Mouse (Mus musculus) adipocyte (in vitro differentiated cells): ENCODE results near the gene Plxnd1.

Experiments
- DNase-seq: peaks from one replicate; pipeline ENCODE4 v3.0.0-alpha.2; 2016; ENCODE audit warnings: low spot score

Gene Plxnd1

DNA sequence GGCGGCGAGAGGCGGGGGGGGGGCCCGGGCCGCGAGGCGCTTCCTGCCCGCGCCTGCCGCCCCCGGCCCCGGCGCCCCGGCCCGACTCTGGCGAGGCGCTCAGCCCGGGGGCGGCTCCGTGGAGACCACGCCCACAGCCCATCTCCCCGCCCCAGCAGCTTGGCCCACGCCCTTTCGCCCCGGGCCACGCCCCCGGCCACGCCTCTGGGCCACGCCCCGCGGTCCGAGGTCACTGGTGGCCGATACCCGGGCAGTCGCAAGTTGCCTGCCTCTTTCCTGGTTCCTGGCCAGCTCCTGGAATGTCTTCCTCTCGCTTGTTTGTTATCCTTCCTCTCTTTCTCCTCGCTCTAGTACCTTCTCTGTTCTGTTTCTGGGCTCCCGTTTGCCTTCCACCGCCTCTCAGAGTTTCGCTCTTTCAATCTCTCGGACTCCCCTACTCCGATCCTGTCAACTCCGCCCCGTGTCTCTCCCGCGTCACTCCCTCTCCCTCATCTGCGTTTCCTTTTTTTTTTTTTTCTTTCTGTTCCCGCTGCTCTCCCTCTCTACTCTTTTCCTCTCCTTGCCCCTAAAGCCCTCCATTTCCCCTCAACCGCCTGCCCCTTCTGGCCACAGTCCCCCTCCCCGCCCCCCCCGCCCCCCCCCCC is at the start of gene Plxnd1:
TSS of gene Plxnd1 (minus strand) at position 129 of the 644 bp plus-strand sequence.
- peak; percentile 95 for DNase-seq

DNA sequence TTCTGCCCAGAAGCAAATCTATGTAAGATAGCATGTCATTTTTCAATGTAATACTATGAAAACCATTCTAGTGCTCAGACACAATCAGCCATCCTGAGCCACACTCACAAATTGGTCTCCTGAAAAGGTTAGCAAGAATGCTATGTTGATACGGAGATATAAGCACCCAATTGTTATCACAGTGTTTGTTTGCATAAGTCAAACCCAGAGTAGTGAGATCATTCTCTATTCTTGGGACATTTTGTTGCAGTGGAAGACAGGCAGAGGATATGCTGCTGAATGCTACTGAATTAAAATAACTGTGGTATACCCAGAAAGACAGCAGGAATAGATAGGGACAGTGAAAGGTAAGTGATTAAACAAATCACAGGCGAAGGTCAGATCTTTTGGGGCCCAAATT is 49.2 kb upstream of the Plxnd1 start:
- no peak for DNase-seq

- DNase-seq: no peak
Measured at GRCm38 (mm10) chr6:116038222-116038621, 43.4 kb upstream of the Plxnd1 start.

GRCm38 (mm10) chr6:116037281-116037831 is 42.6 kb upstream of the Plxnd1 start:
- DNase-seq: no peak

GRCm38 (mm10) chr6:116036555-116036954 is 41.8 kb upstream of the Plxnd1 start:
- no peak for DNase-seq

DNA sequence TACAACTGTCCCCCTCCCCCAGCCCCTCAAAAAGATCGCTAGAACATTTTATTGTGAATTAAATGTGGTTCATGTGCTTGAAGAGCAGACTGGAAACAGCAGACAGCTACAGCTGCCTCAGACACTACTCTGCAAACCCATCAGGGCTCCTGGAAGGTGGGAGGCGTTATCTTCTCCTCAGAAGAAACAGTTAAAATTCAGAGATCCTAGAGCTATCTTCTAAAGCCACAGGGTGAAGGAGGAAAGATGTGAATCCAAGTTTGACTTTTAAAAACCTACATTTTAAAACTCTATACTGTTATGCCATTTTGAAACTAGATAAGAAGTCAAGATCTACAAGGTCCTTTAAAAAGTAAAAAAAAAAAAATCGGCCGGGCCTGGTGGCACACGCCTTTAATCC is 36.2 kb upstream of the Plxnd1 start:
- no peak for DNase-seq

GRCm38 (mm10) chr6:116024666-116025065 is 29.9 kb upstream of the Plxnd1 start:
- no peak for DNase-seq

DNA sequence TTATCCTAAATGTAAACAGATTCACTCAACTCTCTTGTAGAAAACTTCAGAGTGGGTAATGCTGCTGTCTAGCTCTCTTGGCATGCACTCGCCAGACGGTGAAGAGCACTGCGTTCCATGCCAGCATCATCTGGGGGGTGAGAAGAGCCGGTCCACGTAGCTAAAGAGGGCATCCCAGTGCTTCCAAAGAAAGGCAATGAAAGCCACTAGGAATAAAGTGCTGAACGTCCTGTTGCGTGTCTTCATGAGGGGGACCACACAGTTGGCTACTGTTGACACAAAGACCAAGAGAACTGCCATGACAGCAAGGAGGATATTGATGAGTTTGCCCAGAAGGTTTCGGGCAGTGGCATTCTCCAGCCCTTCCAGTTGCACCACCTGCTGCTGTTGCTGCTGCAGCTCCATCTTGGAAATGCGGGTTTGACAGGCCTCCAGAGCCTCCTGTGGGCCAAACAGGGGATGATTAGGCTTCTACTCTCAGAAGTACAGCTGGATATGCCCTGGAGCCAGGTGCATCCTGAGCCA is 27.2 kb upstream of the Plxnd1 start:
- no peak for DNase-seq

- DNase-seq: no peak
Measured at GRCm38 (mm10) chr6:116015902-116016301, 21.1 kb upstream of the Plxnd1 start.

- no peak for DNase-seq
Measured at GRCm38 (mm10) chr6:116014111-116014510, 19.3 kb upstream of the Plxnd1 start.

DNA sequence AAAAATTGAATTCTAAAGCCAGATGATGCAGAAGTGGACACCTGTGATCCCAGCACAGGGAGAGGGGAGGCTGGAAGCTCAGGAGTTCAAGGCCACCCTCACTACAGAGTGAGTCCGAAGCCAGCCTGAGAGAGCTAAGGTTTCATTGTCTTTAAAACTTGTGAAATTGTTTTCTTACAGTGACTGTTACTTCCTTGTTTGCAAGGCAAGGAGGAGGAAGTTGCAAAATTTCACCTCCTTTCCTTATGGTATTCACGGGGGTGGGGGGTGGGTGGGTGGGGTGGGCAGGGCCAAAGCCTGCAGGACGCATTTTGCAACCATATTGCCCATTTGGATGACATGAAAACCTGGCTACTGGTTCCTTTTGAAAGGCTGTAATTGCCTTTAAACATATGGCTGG is 18.9 kb upstream of the Plxnd1 start:
- no peak for DNase-seq

DNA sequence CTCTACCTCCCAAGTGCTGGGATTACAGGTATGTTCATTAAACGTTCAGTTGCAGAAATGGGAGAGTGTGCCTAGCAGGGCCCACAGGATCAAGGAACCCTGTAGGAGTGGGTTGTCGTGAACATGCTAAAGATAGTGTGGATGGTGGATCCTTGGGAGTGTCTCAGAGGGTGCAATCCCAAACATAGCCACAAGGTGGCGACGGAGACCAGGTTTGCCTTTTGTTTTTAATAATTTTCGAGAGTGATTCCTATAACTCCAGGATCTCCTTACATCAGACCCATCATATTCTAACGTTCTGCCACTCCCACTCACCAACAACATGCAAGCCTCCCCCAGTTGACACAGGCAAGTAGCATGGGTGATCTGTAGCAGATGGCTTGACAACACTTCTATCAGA is 15.7 kb upstream of the Plxnd1 start:
- peak; percentile 93 for DNase-seq

DNA sequence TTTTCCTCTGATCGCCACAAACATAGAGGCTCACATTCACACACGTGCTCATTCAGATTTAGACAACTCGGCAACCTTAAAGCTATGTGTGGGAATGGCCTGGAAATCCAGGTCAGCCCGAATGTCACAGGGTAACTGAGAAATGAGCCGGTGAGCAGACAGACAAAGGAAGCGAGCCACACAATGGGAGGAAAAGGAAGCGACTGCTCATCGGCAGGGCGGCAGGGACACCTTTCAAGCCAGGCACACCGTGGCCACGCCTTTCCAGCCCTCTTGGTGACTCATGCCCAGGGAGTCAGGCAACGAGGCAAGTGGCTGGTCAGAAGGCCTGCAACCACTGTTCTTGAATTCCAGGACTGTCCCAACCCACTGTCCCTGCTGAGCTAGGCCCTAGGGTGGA is 14.6 kb upstream of the Plxnd1 start:
- no peak for DNase-seq

- peak; percentile 79 for DNase-seq
Measured at GRCm38 (mm10) chr6:116007561-116008173, 12.9 kb upstream of the Plxnd1 start.

- no peak for DNase-seq
Measured at GRCm38 (mm10) chr6:116006731-116007130, 11.9 kb upstream of the Plxnd1 start.

DNA sequence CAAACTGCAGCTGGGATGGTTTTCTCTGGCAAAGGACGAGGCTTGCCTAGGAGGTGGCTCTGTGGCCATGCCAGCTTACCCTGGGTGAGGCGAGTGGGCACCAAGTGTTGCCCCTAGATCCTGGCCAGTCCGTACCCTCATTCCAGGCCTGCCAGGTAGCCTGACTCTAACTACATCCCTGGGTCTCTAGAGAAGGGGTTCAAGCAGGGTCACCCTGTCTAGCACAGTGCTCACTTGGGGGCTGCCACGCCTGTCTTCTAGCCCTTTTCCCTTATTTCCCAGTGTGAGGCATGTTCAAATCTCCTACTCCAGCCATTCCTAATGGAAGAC is 11.1 kb upstream of the Plxnd1 start:
- no peak for DNase-seq

DNA sequence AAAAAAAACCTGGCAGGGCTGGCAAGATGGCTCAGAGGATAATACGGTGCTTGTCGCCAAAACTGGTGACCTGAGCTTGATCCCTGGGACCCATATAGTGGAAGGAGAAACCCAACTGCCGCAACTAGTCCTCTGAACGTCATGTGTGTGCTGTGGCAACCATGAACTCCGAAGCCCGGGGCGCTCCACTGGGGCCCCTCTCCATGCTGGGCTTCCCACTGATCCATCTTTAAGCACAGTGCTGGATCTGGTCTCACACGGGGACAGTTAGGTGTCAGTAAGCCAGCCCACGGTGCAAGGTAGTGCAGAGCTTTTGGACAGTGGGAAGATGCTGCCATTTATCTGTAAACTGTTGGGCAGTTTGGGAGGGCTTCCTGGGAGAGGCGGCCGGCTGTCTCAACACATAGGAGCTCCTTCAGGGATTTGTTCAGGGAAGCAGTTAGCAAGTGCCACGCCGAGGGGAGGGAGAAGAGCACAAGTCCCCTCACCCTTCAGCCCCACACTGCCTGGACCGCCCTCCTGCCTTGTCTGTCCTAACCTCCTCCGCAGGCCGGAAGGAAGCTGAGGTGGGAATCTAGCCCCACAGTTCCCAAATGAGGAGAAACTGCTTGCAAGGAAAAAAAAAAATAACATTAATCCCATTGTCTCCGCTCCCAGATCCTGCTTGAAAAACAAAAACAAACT is 10.6 kb upstream of the Plxnd1 start:
- no peak for DNase-seq

- DNase-seq: no peak
Measured at GRCm38 (mm10) chr6:116004716-116005115, 9.9 kb upstream of the Plxnd1 start.

GRCm38 (mm10) chr6:116004069-116004468 is 9.3 kb upstream of the Plxnd1 start:
- no peak for DNase-seq

- no peak for DNase-seq
Measured at GRCm38 (mm10) chr6:116003516-116003915, 8.7 kb upstream of the Plxnd1 start.

- no peak for DNase-seq
Measured at GRCm38 (mm10) chr6:116002311-116003104, 7.7 kb upstream of the Plxnd1 start.

GRCm38 (mm10) chr6:116000851-116001250 is 6.0 kb upstream of the Plxnd1 start:
- no peak for DNase-seq
